ENCODE assay signal across 8 mouse cellular contexts in the genomic region with DNA sequence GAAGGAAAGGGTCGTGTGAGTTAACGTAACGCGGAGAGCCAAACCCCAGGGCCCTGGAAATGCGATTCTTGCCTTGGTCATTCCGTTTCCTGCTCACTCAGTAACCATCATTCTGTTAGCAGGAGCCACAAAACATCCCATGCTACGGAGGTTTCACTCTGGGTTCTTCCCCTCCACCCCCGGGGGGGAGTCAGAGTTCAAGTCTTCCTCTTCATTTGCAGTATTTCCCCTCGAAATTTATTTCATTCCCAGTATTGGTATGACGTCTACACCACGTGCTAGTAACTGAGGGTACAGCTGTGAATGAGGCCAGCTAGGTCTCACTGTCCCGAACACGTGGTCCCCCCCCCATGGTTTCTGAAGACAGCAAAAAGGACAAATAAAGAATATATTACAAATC. TPM values are rescaled to one million over a fixed set of nuclear protein-coding genes. Genes with fewer than 3 reads are reported as not detected.
A peak's percentile ranks its signal among the peaks of the same experiment; 100 is the strongest.
DNase-seq lines count a peak whose midpoint lies in the region; ATAC-seq and TF ChIP-seq lines count a peak whose summit lies in the region.

No protein-coding gene starts in this region.

- H3K27me3 ChIP-seq in heart, embryonic 15.5 days: no peaks in the 10 kb centered on the region
- no peaks in the 10 kb centered on the region for H3K27me3 ChIP-seq in G1E (ENCODE audit: insufficient read depth, low read length)
- H3K27me3 ChIP-seq in forebrain, embryonic 16.5 days (replicated peaks; ENCODE audit: control insufficient read depth, insufficient read depth, low read length): no peaks in the 10 kb centered on the region

- H3K4me2 ChIP-seq in heart, embryonic 15.5 days: peak overlapping the region; percentile 94
- peak overlapping the region; percentile 98 for H3K4me2 ChIP-seq in forebrain, embryonic 16.5 days (ENCODE audit: low read length)

- no peak overlapping the region for H3K27ac ChIP-seq in heart, embryonic 15.5 days
- no peak overlapping the region for H3K27ac ChIP-seq in forebrain, embryonic 16.5 days (ENCODE audit: low read length)
- peak overlapping the region; percentile 92 for H3K27ac ChIP-seq in macrophage

- H3K36me3 ChIP-seq in heart, embryonic 15.5 days: peaks cover 26% of the 10 kb centered on the region
- H3K36me3 ChIP-seq in G1E (replicated peaks): peaks cover 49% of the 10 kb centered on the region
- peaks cover 18% of the 10 kb centered on the region for H3K36me3 ChIP-seq in forebrain, embryonic 16.5 days (ENCODE audit: control insufficient read depth, insufficient read depth)
- H3K36me3 ChIP-seq in macrophage (ENCODE audit: inconsistent target): peaks cover 13% of the 10 kb centered on the region; the same call in 1 of the 2 replicates

- peak overlapping the region; percentile 72; the same call in 1 of the 2 replicates for H3K9ac ChIP-seq in heart, embryonic 15.5 days
- no peak overlapping the region for H3K9ac ChIP-seq in forebrain, embryonic 16.5 days (replicated peaks; ENCODE audit: low read depth, low read length)

- ATAC-seq in heart, embryonic 15.5 days (replicated peaks; ENCODE audit: insufficient number of reproducible peaks, insufficient read depth, low FRiP score, low read depth): no peak
- no peak for ATAC-seq in G1E (ENCODE audit: extremely low read depth, insufficient number of reproducible peaks, low FRiP score, poor library complexity, severe bottlenecking)
- ATAC-seq in forebrain, embryonic 16.5 days: no peak

- no peaks in the 10 kb centered on the region for H3K9me3 ChIP-seq in heart, embryonic 15.5 days (replicated peaks)
- H3K9me3 ChIP-seq in G1E (replicated peaks): no peaks in the 10 kb centered on the region
- H3K9me3 ChIP-seq in forebrain, embryonic 16.5 days (ENCODE audit: control insufficient read depth, low read length): no peaks in the 10 kb centered on the region

- H3K4me1 ChIP-seq in heart, embryonic 15.5 days (replicated peaks): peaks cover 23% of the 10 kb centered on the region
- H3K4me1 ChIP-seq in G1E (ENCODE audit: insufficient read depth, low read depth, low read length): peaks cover 52% of the 10 kb centered on the region
- H3K4me1 ChIP-seq in forebrain, embryonic 16.5 days (replicated peaks; ENCODE audit: control insufficient read depth, insufficient read depth, low read length): peaks cover 24% of the 10 kb centered on the region

- 65% methylated on average over 13 of the region's 13 CpGs for WGBS in heart, embryonic 15.5 days
- 84% methylated on average over 13 of the region's 13 CpGs for WGBS in forebrain, embryonic 16.5 days
- WGBS in macrophage (ENCODE audit: missing documents): 23% methylated on average over 13 of the region's 13 CpGs

- peak overlapping the region; percentile 78 for H3K4me3 ChIP-seq in heart, embryonic 15.5 days
- peak overlapping the region; percentile 81 for H3K4me3 ChIP-seq in G1E (ENCODE audit: low read depth, low read length)
- no peak overlapping the region for H3K4me3 ChIP-seq in forebrain, embryonic 16.5 days (replicated peaks; ENCODE audit: low read length)
- H3K4me3 ChIP-seq in macrophage (ENCODE audit: inconsistent target): peak overlapping the region; percentile 90

- DNase-seq in heart, postnatal 4 days: no peak
- DNase-seq in G1E (ENCODE audit: low spot score): no peak
- DNase-seq in testis, postnatal 14 days (ENCODE audit: low spot score): no peak
- DNase-seq in layer of hippocampus, adult 8-10 months (ENCODE audit: low spot score in 2 of 2): no peak
- no peak for DNase-seq in layer of hippocampus, adult 11-12 months (ENCODE audit: low spot score)

- H3K79me2 ChIP-seq in macrophage (ENCODE audit: inconsistent target): peaks cover 43% of the 10 kb centered on the region

- no peak for TF ChIP-seq CTCF in G1E (IDR thresholded peaks at IDR 0.05; ENCODE audit: low read depth, low read length)

RNA-seq across cellular contexts. Expression of a gene that starts 1.6 kb away (rescaled TPM):
- 75.6 and 76.8 TPM in 2 replicates for polyA plus RNA-seq in heart, embryonic 15.5 days (2015; fragmentation: Nextera tagmentation; extraction: Ambion mirVana)
- 10 to 100 TPM; 28.1 to 33.6 TPM for total RNA-seq in heart, postnatal 4 days (2021)
- total RNA-seq in G1E (2014; fragmentation: Nextera tagmentation): 17.4 and 23.6 TPM in 2 replicates
- 84.6 and 98.5 TPM in 2 replicates for total RNA-seq in G1E (2017)
- polyA plus RNA-seq in G1E (2012): 479 and 625 TPM in 2 replicates
- polyA plus RNA-seq in forebrain, embryonic 16.5 days (2015; fragmentation: Nextera tagmentation; extraction: Ambion mirVana): 107 and 113 TPM in 2 replicates
- 10 to 100 TPM in 19 of 26 experiments, 1 to 10 TPM in 7; 2.5 to 56.7 (median 18.4) TPM for total RNA-seq in macrophage (2018; cell fraction: chromatin; rRNA removed)
- total RNA-seq in macrophage (2018; cell fraction: cytosol; rRNA removed): 10 to 100 TPM; 21.4 to 63.1 (median 39.3) TPM
- total RNA-seq in macrophage (2018; cell fraction: nucleus; rRNA removed): 10 to 100 TPM in 25 of 26 experiments, 1 to 10 TPM in 1; 7.5 to 91.1 (median 38.9) TPM
- 13.7 to 65.7 TPM (median 49.0 TPM) in 3 replicates for polyA plus RNA-seq in macrophage (2018)
- total RNA-seq in layer of hippocampus, adult 8-10 months (2022): 10 to 100 TPM; 41.1 to 66.0 (median 50.4) TPM

RNA-seq across cellular contexts. Expression of a gene that starts 5.5 kb away (rescaled TPM):
- 0.21 and 0.25 TPM in 2 replicates for polyA plus RNA-seq in heart, embryonic 15.5 days (2015; fragmentation: Nextera tagmentation; extraction: Ambion mirVana)
- total RNA-seq in heart, postnatal 4 days (2021): 10 to 100 TPM; 32.8 to 34.4 TPM
- 179 and 196 TPM in 2 replicates for total RNA-seq in G1E (2014; fragmentation: Nextera tagmentation)
- total RNA-seq in G1E (2017): 60.9 and 79.0 TPM in 2 replicates
- 0.89 and 6.6 TPM in 2 replicates for polyA plus RNA-seq in G1E (2012)
- polyA plus RNA-seq in forebrain, embryonic 16.5 days (2015; fragmentation: Nextera tagmentation; extraction: Ambion mirVana): 0.62 and 0.81 TPM in 2 replicates
- total RNA-seq in macrophage (2018; cell fraction: chromatin; rRNA removed): 1 to 10 TPM in 19 of 26 experiments, under 1 TPM in 7; 0.62 to 9.7 (median 1.5) TPM
- total RNA-seq in macrophage (2018; cell fraction: cytosol; rRNA removed): 1 to 10 TPM in 10 of 26 experiments, under 1 TPM in 16; 0.29 to 4.0 (median 0.75) TPM
- 10 to 100 TPM in 2 of 26 experiments, 1 to 10 TPM in 14, under 1 TPM in 10; 0.44 to 12.4 (median 1.5) TPM for total RNA-seq in macrophage (2018; cell fraction: nucleus; rRNA removed)
- 0.07 TPM in 1 of 3 replicates, not detected in the others for polyA plus RNA-seq in macrophage (2018)
- total RNA-seq in layer of hippocampus, adult 8-10 months (2022): 10 to 100 TPM in 2 of 4 experiments, 1 to 10 TPM in 2; 9.3 to 12.4 (median 10.3) TPM

RNA-seq across cellular contexts. Expression of a gene that starts 17.8 kb away (rescaled TPM):
- polyA plus RNA-seq in heart, embryonic 15.5 days (2015; fragmentation: Nextera tagmentation; extraction: Ambion mirVana): 1.3 and 1.9 TPM in 2 replicates
- 1 to 10 TPM; 2.1 to 2.5 TPM for total RNA-seq in heart, postnatal 4 days (2021)
- 2.0 and 2.6 TPM in 2 replicates for total RNA-seq in G1E (2014; fragmentation: Nextera tagmentation)
- total RNA-seq in G1E (2017): 1.5 and 1.9 TPM in 2 replicates
- 2.6 and 4.2 TPM in 2 replicates for polyA plus RNA-seq in G1E (2012)
- 1.0 and 1.4 TPM in 2 replicates for polyA plus RNA-seq in forebrain, embryonic 16.5 days (2015; fragmentation: Nextera tagmentation; extraction: Ambion mirVana)
- 10 to 100 TPM in 24 of 26 experiments, 1 to 10 TPM in 2; 2.9 to 40.6 (median 27.1) TPM for total RNA-seq in macrophage (2018; cell fraction: chromatin; rRNA removed)
- 1 to 10 TPM in 23 of 26 experiments, under 1 TPM in 3; 0.61 to 4.5 (median 2.6) TPM for total RNA-seq in macrophage (2018; cell fraction: cytosol; rRNA removed)
- total RNA-seq in macrophage (2018; cell fraction: nucleus; rRNA removed): 10 to 100 TPM in 19 of 26 experiments, 1 to 10 TPM in 7; 2.6 to 35.4 (median 17.9) TPM
- polyA plus RNA-seq in macrophage (2018): 1.6 to 2.4 TPM (median 1.8 TPM) in 3 replicates
- total RNA-seq in layer of hippocampus, adult 8-10 months (2022): 1 to 10 TPM; 2.3 to 4.3 (median 3.3) TPM

RNA-seq across cellular contexts. Expression of a gene that starts 18.4 kb away (rescaled TPM):
- 60.4 and 66.9 TPM in 2 replicates for polyA plus RNA-seq in heart, embryonic 15.5 days (2015; fragmentation: Nextera tagmentation; extraction: Ambion mirVana)
- 10 to 100 TPM; 89.9 to 90.8 TPM for total RNA-seq in heart, postnatal 4 days (2021)
- 172 and 202 TPM in 2 replicates for total RNA-seq in G1E (2014; fragmentation: Nextera tagmentation)
- 35.3 and 49.0 TPM in 2 replicates for total RNA-seq in G1E (2017)
- 307 and 347 TPM in 2 replicates for polyA plus RNA-seq in G1E (2012)
- 79.2 and 82.3 TPM in 2 replicates for polyA plus RNA-seq in forebrain, embryonic 16.5 days (2015; fragmentation: Nextera tagmentation; extraction: Ambion mirVana)
- total RNA-seq in macrophage (2018; cell fraction: chromatin; rRNA removed): 100 to 1,000 TPM in 11 of 26 experiments, 10 to 100 TPM in 15; 62.7 to 129 (median 88.5) TPM
- 10 to 100 TPM; 58.7 to 97.0 (median 70.5) TPM for total RNA-seq in macrophage (2018; cell fraction: cytosol; rRNA removed)
- 100 to 1,000 TPM in 3 of 26 experiments, 10 to 100 TPM in 23; 50.7 to 111 (median 71.2) TPM for total RNA-seq in macrophage (2018; cell fraction: nucleus; rRNA removed)
- polyA plus RNA-seq in macrophage (2018): 55.5 to 198 TPM (median 71.9 TPM) in 3 replicates
- 100 to 1,000 TPM; 115 to 129 (median 123) TPM for total RNA-seq in layer of hippocampus, adult 8-10 months (2022)

RNA-seq across cellular contexts. Expression of a gene that starts 25.6 kb away (rescaled TPM):
- 0.30 TPM in 1 of 2 replicates, not detected in the other for polyA plus RNA-seq in heart, embryonic 15.5 days (2015; fragmentation: Nextera tagmentation; extraction: Ambion mirVana)
- under 1 TPM in 1 of 2 experiments, not detected in 1; 0.20 TPM for total RNA-seq in heart, postnatal 4 days (2021)
- total RNA-seq in G1E (2014; fragmentation: Nextera tagmentation) (not detected in 2 replicates), G1E (2017) (0.12 and 0.38 TPM in 2 replicates)
- polyA plus RNA-seq in G1E (2012) (not detected in 2 replicates), macrophage (2018) (0.19 to 0.33 TPM (median 0.20 TPM) in 3 replicates)
- 0.54 and 0.91 TPM in 2 replicates for polyA plus RNA-seq in forebrain, embryonic 16.5 days (2015; fragmentation: Nextera tagmentation; extraction: Ambion mirVana)
- under 1 TPM in 6 of 26 experiments, not detected in 20; 0.29 to 0.72 (median 0.35) TPM for total RNA-seq in macrophage (2018; cell fraction: chromatin; rRNA removed)
- under 1 TPM in 25 of 26 experiments, not detected in 1; 0.12 to 0.77 (median 0.26) TPM for total RNA-seq in macrophage (2018; cell fraction: cytosol; rRNA removed)
- under 1 TPM in 7 of 26 experiments, not detected in 19; 0.24 to 0.64 (median 0.36) TPM for total RNA-seq in macrophage (2018; cell fraction: nucleus; rRNA removed)
- 10 to 100 TPM in 2 of 4 experiments, 1 to 10 TPM in 2; 7.3 to 13.2 (median 10.2) TPM for total RNA-seq in layer of hippocampus, adult 8-10 months (2022)
